Mouse (Mus musculus) heart, embryonic 15.5 days (tissue): ENCODE data around the gene Auh. TPM values are rescaled to one million over a fixed set of nuclear protein-coding genes. Genes with fewer than 3 reads are reported as not detected.

Experiments used
- ATAC-seq: fragments of 200-750 bp; cut with Nextera tagmentation; replicated peaks from 2 replicates; pipeline ENCODE4 v1.8.0; 2017; ENCODE audit warnings: low read depth, moderate TSS enrichment; ENCODE audit not compliant: insufficient number of reproducible peaks, insufficient read depth, low FRiP score
- H3K27ac ChIP-seq: fragments of 300-500 bp; sonication (generic); 2 replicates; pipeline ENCODE4 v1.5.1; 2015; ENCODE audit warnings: mild to moderate bottlenecking, inconsistent platforms
- H3K27me3 ChIP-seq: fragments of 300-500 bp; sonication (generic); 2 replicates; pipeline ENCODE4 v1.6.1; 2015; ENCODE audit warnings: inconsistent platforms
- H3K36me3 ChIP-seq: fragments of 300-500 bp; sonication (generic); 2 replicates; pipeline ENCODE4 v1.6.1; 2015; ENCODE audit warnings: mild to moderate bottlenecking, inconsistent platforms
- H3K4me1 ChIP-seq: fragments of 300-500 bp; sonication (generic); replicated peaks from 2 replicates; pipeline ENCODE4 v1.6.1; 2015; ENCODE audit warnings: inconsistent platforms
- H3K4me2 ChIP-seq: fragments of 300-500 bp; sonication (generic); 2 replicates; pipeline ENCODE4 v1.6.1; 2015; ENCODE audit warnings: inconsistent platforms, mild to moderate bottlenecking, moderate library complexity
- H3K4me3 ChIP-seq: fragments of 300-500 bp; sonication (generic); 2 replicates; pipeline ENCODE4 v1.5.1; 2015; ENCODE audit warnings: mild to moderate bottlenecking, inconsistent platforms
- H3K9ac ChIP-seq: fragments of 300-500 bp; sonication (generic); 2 replicates; pipeline ENCODE4 v1.6.1; 2015; ENCODE audit warnings: mild to moderate bottlenecking, inconsistent platforms
- H3K9me3 ChIP-seq: fragments of 300-500 bp; sonication (generic); replicated peaks from 2 replicates; pipeline ENCODE4 v1.6.1; 2016; ENCODE audit warnings: inconsistent platforms
- WGBS: fragments of 180-500 bp; shearing (Covaris S2); methylation state at CpG from one replicate; pipeline ENCODE4 v1.1.7; 2015; ENCODE audit warnings: mixed read lengths; 5-methylcytosine and 5-hydroxymethylcytosine counted together
- polyA plus RNA-seq: library from polyadenylated mRNA; unstranded; fragments of >200 nt; fragmentation: Nextera tagmentation; extraction: Ambion mirVana; gene quantifications from 2 replicates; pipeline ENCODE4 v1.2.1, GENCODE M21; 2015

Auh gene
- 51.7 and 53.8 TPM in 2 replicates for polyA plus RNA-seq

- WGBS = under 1% methylated on average over 62 of the region's 63 CpGs
- Histone ChIP-seq H3K27ac (peak within 1 kb of the TSS; percentile 76), H3K9ac (peak within 1 kb of the TSS; percentile 74), H3K9me3 (no peaks in the 10 kb centered on the region), H3K4me3 (peak within 1 kb of the TSS; percentile 73), H3K36me3 (no peaks in the 10 kb centered on the region), H3K27me3 (no peaks in the 10 kb centered on the region), H3K4me1 (peaks cover 22% of the 10 kb centered on the region), H3K4me2 (peak within 1 kb of the TSS; percentile 65)
- ATAC-seq = peak; percentile 96
Observed at GRCm38 (mm10) chr13:52929209-52930171, at the start of gene Auh. Auh (minus strand) TSS chr13:52929681.

GRCm38 (mm10) chr13:52978321-52978981 is 49.0 kb upstream of the Auh start:
- H3K9ac ChIP-seq = peak overlapping the region; percentile 78
- peak overlapping the region; percentile 93 for H3K4me3 ChIP-seq
- H3K27ac ChIP-seq = peak overlapping the region; percentile 98
- H3K36me3 ChIP-seq = no peaks in the 10 kb centered on the region
- WGBS = under 1% methylated on average over 55 of the region's 64 CpGs
- peak; percentile 30; the same call in 1 of the 2 replicates for ATAC-seq
- H3K4me1 ChIP-seq = peaks cover 58% of the 10 kb centered on the region
- peak overlapping the region; percentile 86 for H3K4me2 ChIP-seq
- no peaks in the 10 kb centered on the region for H3K27me3 ChIP-seq
- no peaks in the 10 kb centered on the region for H3K9me3 ChIP-seq

- peaks cover 64% of the 10 kb centered on the region for H3K4me1 ChIP-seq
- peak overlapping the region; percentile 93 for H3K4me3 ChIP-seq
- H3K27ac ChIP-seq = peak overlapping the region; percentile 98
- WGBS = 23% methylated on average over 4 of the region's 4 CpGs
- peak overlapping the region; percentile 86 for H3K4me2 ChIP-seq
- no peaks in the 10 kb centered on the region for H3K36me3 ChIP-seq
- peak overlapping the region; percentile 78; the same call in 1 of the 2 replicates for H3K9ac ChIP-seq
- H3K9me3 ChIP-seq = no peaks in the 10 kb centered on the region
- no peak for ATAC-seq
- H3K27me3 ChIP-seq = no peaks in the 10 kb centered on the region
Observed at GRCm38 (mm10) chr13:52977757-52978156, 48.3 kb upstream of the Auh start.

- 56% methylated on average over 9 of the region's 9 CpGs for WGBS
- H3K4me1 ChIP-seq = peaks cover 63% of the 10 kb centered on the region
- no peaks in the 10 kb centered on the region for H3K27me3 ChIP-seq
- no peaks in the 10 kb centered on the region for H3K9me3 ChIP-seq
- peak overlapping the region; percentile 86 for H3K4me2 ChIP-seq
- ATAC-seq = no peak
- 0 out of 2 replicates have a peak overlapping the region, but pooled peaks have one; percentile 24 for H3K4me3 ChIP-seq
- H3K27ac ChIP-seq = peak overlapping the region; percentile 98
- peak overlapping the region; percentile 78; the same call in 1 of the 2 replicates for H3K9ac ChIP-seq
- H3K36me3 ChIP-seq = no peaks in the 10 kb centered on the region
Observed at GRCm38 (mm10) chr13:52977221-52977609, 47.7 kb upstream of the Auh start.

DNA sequence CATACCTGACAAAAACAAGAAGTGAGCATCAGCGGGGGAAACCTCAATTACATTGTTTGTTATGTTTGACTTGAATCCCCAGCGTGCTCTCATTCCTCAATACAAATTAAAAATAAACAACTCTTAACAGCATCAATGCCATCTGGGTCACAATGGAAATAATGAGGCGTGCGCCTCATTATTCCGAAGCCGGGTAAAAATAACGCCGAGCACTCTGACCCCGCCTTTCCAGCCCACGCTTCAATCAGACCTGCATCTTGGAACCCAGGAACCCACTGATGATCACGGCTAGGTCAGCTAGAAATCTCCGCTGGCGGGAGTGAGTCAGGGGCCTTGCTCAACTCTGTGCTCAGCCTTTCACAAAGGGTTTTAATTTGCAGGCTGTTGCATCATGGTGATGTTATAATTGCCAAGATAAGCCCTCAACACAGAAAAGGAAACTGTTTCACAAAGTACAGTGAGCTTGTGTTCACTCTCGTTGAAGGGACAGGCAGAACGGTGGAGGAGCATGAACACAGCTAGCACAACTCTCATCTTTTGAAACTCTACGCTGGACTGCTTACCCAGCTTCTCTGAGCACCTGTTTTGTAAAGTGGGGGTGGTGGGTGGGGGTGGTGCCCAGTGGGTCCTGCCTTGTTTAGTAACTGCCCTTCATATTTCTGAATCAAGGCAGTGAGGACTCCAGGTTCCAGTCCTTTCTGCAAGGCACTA is 47.2 kb upstream of the Auh start:
- Histone ChIP-seq H3K27ac (peak overlapping the region; percentile 98), H3K4me1 (peaks cover 60% of the 10 kb centered on the region), H3K9me3 (no peaks in the 10 kb centered on the region), H3K27me3 (no peaks in the 10 kb centered on the region), H3K4me2 (peak overlapping the region; percentile 86), H3K4me3 (peak overlapping the region; percentile 24), H3K36me3 (no peaks in the 10 kb centered on the region), H3K9ac (peak overlapping the region; percentile 78; the same call in 1 of the 2 replicates)
- no peak for ATAC-seq
- WGBS = 31% methylated on average over 16 of the region's 16 CpGs

- 48% methylated on average over 8 of the region's 8 CpGs for WGBS
- H3K4me3 ChIP-seq = peak overlapping the region; percentile 24; the same call in 1 of the 2 replicates
- no peak for ATAC-seq
Observed at GRCm38 (mm10) chr13:52976130-52976509, 46.6 kb upstream of the Auh start.

DNA sequence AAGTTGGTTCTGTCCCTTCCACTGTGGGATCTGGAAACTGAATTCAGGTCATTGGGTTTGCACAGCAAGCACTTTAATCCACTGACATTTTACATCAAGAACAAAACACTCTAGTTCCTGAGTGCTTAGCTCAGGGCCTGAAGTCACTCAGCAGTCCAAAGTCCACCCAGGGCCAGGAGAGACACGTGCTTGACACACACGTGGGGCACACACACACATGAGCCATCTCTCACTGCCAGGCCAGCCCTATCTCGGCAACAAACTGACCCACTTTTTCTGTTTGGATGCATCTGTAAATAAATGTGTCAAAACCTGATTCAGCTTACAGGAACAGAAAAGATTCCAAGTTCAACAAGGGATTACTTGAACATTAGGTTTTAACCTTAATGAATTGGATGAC is 45.2 kb upstream of the Auh start:
- H3K4me1 ChIP-seq = peaks cover 74% of the 10 kb centered on the region
- H3K4me3 ChIP-seq = no peak overlapping the region

More at GRCm38 (mm10) chr13:52976130-52976509, 46.6 kb upstream of the Auh start:
- no peaks in the 10 kb centered on the region for H3K36me3 ChIP-seq
- no peaks in the 10 kb centered on the region for H3K9me3 ChIP-seq
- H3K4me1 ChIP-seq = peaks cover 64% of the 10 kb centered on the region
- peak overlapping the region; percentile 86 for H3K4me2 ChIP-seq
- no peak overlapping the region; the same call in 1 of the 2 replicates for H3K9ac ChIP-seq
- H3K27me3 ChIP-seq = no peaks in the 10 kb centered on the region
- H3K27ac ChIP-seq = peak overlapping the region; percentile 98

GRCm38 (mm10) chr13:52973427-52973826 is 43.9 kb upstream of the Auh start:
- no peak for ATAC-seq
- no peak overlapping the region for H3K9ac ChIP-seq
- H3K27me3 ChIP-seq = no peaks in the 10 kb centered on the region
- 69% methylated on average over 10 of the region's 10 CpGs for WGBS
- peaks cover 71% of the 10 kb centered on the region for H3K4me1 ChIP-seq
- no peak overlapping the region for H3K4me2 ChIP-seq
- H3K9me3 ChIP-seq = no peaks in the 10 kb centered on the region
- H3K27ac ChIP-seq = no peak overlapping the region
- no peak overlapping the region for H3K4me3 ChIP-seq
- H3K36me3 ChIP-seq = peaks cover 5% of the 10 kb centered on the region

More for the DNA sequence above, 45.2 kb upstream of the Auh start:
- H3K9ac ChIP-seq = no peak overlapping the region
- no peak overlapping the region for H3K4me2 ChIP-seq
- H3K36me3 ChIP-seq = no peaks in the 10 kb centered on the region
- no peak for ATAC-seq
- no peaks in the 10 kb centered on the region for H3K27me3 ChIP-seq
- H3K9me3 ChIP-seq = no peaks in the 10 kb centered on the region
- 36% methylated on average over 3 of the region's 3 CpGs for WGBS
- H3K27ac ChIP-seq = 0 out of 2 replicates have a peak overlapping the region, but pooled peaks have one; percentile 3

DNA sequence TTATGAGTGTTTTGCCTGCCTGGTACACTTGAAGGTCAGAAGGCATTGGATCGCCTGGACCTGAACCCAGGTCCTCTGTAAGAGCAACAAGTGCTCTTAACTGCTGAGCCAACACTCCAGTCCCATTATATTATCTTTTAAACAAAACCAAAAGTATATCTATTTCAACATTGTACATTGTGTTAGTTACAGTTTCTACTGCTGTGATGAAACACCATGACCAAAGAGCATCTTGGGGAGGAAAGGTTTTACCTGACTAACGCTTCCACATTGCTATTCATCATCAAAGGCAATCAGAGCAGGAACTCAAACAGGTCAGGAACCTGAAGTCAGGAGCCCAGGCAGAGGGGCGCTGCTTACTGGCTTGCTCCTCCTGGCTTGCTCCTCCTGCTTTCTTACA is 43.1 kb upstream of the Auh start:
- no peaks in the 10 kb centered on the region for H3K27me3 ChIP-seq
- H3K36me3 ChIP-seq = peaks cover 13% of the 10 kb centered on the region
- H3K4me3 ChIP-seq = no peak overlapping the region
- whole genome bisulfite sequencing = 90% methylated on average over 3 of the region's 3 CpGs
- ATAC-seq = no peak
- peaks cover 63% of the 10 kb centered on the region for H3K4me1 ChIP-seq
- H3K4me2 ChIP-seq = no peak overlapping the region
- no peak overlapping the region for H3K27ac ChIP-seq
- no peaks in the 10 kb centered on the region for H3K9me3 ChIP-seq
- no peak overlapping the region for H3K9ac ChIP-seq

DNA sequence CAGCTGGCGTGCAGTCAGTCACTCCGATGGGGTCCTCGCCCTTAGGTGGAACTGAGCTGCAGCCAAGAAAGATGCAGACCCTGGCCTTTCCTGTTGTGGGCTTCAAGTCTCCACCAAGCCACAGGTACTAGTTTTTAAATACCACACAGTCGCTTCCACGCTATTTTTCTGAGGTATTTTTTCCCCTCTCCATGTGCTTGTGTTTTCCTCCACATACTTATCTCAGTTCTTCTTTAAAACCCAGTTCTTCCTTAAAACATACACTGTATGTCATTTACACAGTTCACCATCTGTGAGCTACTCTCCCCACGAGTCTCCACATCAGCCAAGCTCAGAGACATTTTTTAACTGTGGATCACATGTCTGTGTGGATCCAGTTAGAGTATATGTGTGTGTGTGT is 41.4 kb upstream of the Auh start:
- Histone ChIP-seq H3K4me1 (peaks cover 46% of the 10 kb centered on the region), H3K9me3 (no peaks in the 10 kb centered on the region), H3K4me3 (no peak overlapping the region), H3K36me3 (peaks cover 30% of the 10 kb centered on the region), H3K27ac (no peak overlapping the region), H3K4me2 (no peak overlapping the region), H3K9ac (no peak overlapping the region), H3K27me3 (no peaks in the 10 kb centered on the region)
- ATAC-seq = no peak
- 66% methylated on average over 6 of the region's 6 CpGs for WGBS

DNA sequence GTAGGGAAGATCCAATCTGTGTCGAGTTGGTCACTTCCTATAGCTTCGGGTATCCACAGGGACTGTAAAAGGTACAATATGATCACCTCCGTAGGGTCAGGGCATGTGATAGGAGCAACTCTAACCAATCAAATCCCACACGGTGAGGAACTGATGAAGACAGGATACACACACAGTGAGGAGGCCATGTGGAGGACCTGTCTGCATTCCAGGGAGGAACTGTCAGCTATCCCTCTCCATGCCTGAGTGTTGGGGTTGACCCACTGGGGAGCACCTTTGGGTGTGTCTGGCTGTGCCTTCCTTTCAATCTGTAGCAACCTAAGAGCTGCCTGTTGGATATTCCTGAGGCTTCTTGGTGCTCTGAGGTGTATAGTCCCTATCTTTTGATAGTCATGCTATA is 33.4 kb upstream of the Auh start:
- H3K4me3 ChIP-seq = no peak overlapping the region
- ATAC-seq = no peak
- no peaks in the 10 kb centered on the region for H3K27me3 ChIP-seq
- no peak overlapping the region for H3K4me2 ChIP-seq
- H3K9ac ChIP-seq = no peak overlapping the region
- no peaks in the 10 kb centered on the region for H3K4me1 ChIP-seq
- H3K36me3 ChIP-seq = peaks cover 36% of the 10 kb centered on the region
- 86% methylated on average over 4 of the region's 4 CpGs for WGBS
- no peaks in the 10 kb centered on the region for H3K9me3 ChIP-seq
- no peak overlapping the region for H3K27ac ChIP-seq
